Mouse (Mus musculus): ENCODE results near the gene 4930590J08Rik.

DNA sequence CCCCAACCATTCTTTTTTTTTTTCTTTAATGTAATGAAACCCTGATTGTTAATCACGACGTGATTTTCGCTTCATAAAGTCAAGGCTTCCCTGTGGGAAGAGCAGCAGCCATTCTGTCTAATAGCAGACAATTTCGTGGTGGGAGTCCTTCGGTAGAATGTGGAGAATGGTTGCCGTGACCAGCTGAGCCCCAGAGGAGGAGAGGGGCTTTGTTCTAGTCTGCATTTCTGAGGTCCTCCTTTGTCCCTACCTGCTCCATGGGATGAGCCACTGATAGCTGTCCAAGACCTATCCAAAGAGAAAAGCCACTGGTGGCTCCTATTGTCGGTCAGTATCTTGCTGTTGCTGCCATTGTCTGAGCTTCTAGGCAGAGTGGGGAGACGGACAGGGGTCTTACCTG lies 93.5 kb downstream of the 4930590J08Rik start:
- TF ChIP-seq GATA1 (IDR thresholded peaks at IDR 0.05; ENCODE audit: borderline replicate concordance, low read length) (no peak), FLI1 (IDR thresholded peaks at IDR 0.05; ENCODE audit: low read length) (no peak)
